Mouse (Mus musculus): ENCODE results near the gene Adamts14. TPM values are rescaled to one million over a fixed set of nuclear protein-coding genes. Genes with fewer than 3 reads are reported as not detected.

Adamts14 gene
- polyA plus RNA-seq, 1 experiment from 2014 or later: 0.42 TPM

DNA sequence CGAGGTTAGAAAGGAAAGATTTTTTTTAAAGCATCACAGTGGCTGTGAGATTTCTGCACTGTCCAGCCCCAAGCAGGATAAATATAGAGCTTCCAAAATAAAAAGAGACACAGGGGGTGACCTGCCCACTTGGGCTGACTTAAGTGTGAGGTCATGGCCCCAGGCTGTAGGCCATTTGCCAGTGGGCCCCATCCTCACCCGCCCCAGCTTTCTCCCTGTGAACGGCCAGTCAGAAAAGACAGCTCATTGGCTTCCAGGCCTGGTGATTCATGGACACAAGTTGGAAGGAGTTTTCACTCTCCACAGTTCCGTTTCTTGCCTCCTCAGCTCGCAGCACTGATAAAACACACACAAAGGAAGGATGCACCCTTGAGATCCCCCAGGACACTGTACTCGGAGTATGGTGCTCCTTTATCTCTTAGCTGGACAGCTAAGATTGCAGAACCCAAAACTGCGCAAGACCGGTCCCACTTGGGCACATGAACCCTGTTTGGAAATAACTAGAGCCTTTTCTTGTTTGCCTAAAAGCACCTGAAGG lies 1.1 kb downstream of the Adamts14 start:
- peaks cover 52% of the 10 kb centered on the region for H3K4me1 ChIP-seq
- no peak for DNase-seq (ENCODE audit: low spot score)
- H3K9me3 ChIP-seq: no peaks in the 10 kb centered on the region
- peaks cover 50% of the 10 kb centered on the region for H3K27me3 ChIP-seq (replicated peaks; ENCODE audit: low read depth, poor library complexity, severe bottlenecking)
- WGBS: 53% methylated on average over 8 of the region's 8 CpGs
- no peak overlapping the region for H3K4me3 ChIP-seq
- H3K27ac ChIP-seq (replicated peaks): no peak overlapping the region
- no peaks in the 10 kb centered on the region for H3K36me3 ChIP-seq (replicated peaks)

DNA sequence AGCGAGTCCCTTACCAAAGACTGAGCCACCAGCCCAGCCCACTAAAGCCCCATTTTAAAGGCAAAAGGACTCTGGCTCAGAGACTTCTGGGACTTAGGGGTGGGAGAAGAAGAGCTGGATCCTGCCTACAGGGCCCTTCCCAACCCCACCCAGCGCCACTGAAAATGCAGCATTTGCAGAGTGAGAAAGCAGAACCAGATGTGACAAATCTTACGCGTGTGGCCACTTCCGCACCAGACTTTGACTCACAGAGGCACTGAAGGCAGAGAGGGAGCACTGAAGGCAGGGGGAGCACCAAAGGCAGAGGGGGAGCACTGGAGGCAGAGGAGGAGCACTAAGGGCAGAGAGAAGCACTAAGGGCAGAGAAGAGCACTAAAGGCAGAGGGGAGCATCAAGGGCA lies 5.9 kb downstream of the Adamts14 start:
- Histone ChIP-seq H3K27ac (replicated peaks) (no peak overlapping the region), H3K36me3 (replicated peaks) (no peaks in the 10 kb centered on the region), H3K27me3 (replicated peaks; ENCODE audit: low read depth, poor library complexity, severe bottlenecking) (peaks cover 18% of the 10 kb centered on the region), H3K9me3 (no peaks in the 10 kb centered on the region), H3K4me3 (no peak overlapping the region), H3K4me1 (peaks cover 20% of the 10 kb centered on the region)
- 74% methylated on average over 5 of the region's 5 CpGs for WGBS
- no peak for DNase-seq (ENCODE audit: low spot score)

DNA sequence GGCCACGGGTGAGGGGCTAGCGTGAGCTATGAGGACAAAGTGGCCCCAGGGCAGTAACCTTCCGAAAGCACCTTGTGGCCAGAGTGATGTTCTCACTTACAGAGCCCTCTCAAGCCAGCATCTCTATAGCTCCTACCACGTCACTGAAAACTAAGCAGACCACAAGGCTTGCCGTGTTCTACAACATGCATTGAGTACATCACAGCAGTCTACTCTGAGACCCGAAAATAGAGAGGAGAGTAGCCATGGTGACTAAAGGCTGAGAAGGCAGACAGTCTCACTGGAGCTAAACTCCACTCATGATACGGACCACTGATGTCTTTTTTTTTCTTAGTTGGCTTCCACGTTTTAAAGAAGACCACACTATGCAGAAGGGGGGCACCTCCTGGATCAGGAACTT lies 9.6 kb downstream of the Adamts14 start:
- H3K27ac ChIP-seq (replicated peaks): no peak overlapping the region
- H3K9me3 ChIP-seq: no peaks in the 10 kb centered on the region
- no peak overlapping the region for H3K4me3 ChIP-seq
- H3K27me3 ChIP-seq (replicated peaks; ENCODE audit: low read depth, poor library complexity, severe bottlenecking): 0 out of 2 replicates have a peak, but pooled peaks cover 2% of the 10 kb centered on the region
- H3K36me3 ChIP-seq (replicated peaks): no peaks in the 10 kb centered on the region
- H3K4me1 ChIP-seq: no peaks in the 10 kb centered on the region; the same call in 1 of the 2 replicates
- no peak for DNase-seq (ENCODE audit: low spot score)
- 78% methylated on average over 8 of the region's 8 CpGs for WGBS

DNA sequence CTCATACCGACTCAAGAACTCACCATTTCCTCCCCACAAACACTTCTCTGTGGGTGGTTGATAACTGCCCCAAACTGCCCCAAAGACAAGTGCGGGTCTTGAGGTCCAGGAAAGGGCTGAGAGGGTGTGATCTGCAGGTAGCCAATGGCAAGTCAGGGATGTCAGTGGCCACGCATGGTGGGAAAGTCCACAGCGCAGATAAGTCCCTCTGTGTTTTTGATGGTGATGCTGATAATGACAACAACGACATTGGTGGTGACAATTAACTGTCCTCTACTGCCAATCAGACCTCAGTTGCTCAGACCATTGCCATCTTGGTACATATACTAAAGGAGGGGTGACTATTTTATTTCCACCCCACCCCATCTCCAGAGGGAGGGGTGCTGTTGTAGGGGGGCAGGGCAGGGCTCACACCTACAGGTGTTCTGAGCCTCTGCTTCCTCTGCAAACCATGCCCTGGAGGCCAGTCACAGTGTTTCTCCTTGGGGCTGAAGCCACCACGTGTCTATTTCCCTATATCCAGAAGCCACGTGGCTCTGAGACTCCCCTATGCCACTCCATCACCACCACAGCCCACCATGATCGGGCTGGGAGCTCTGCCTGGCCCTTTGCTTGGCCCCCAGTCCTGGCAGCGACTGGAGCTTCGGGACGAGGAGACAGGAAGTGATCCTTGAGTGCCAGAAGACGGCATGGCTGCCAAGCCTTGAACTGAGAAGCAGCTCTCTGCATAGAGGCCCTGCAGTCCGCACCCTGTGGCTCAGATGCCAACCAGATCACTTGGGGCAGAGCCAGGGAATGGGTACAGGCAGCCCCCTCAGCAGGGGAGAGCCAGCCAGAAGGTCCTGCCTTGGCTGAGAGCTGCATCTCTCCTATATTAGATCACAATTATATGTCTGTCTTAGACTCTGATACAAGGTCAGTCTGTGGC lies 11.7 kb downstream of the Adamts14 start:
- H3K4me3 ChIP-seq: no peak overlapping the region
- H3K27ac ChIP-seq (replicated peaks): no peak overlapping the region
- 72% methylated on average over 13 of the region's 13 CpGs for WGBS
- H3K4me1 ChIP-seq: no peaks in the 10 kb centered on the region
- no peaks in the 10 kb centered on the region for H3K36me3 ChIP-seq (replicated peaks)
- no peaks in the 10 kb centered on the region; the same call in 1 of the 2 replicates for H3K9me3 ChIP-seq
- H3K27me3 ChIP-seq (replicated peaks; ENCODE audit: low read depth, poor library complexity, severe bottlenecking): no peaks in the 10 kb centered on the region
- DNase-seq (ENCODE audit: low spot score): no peak

DNA sequence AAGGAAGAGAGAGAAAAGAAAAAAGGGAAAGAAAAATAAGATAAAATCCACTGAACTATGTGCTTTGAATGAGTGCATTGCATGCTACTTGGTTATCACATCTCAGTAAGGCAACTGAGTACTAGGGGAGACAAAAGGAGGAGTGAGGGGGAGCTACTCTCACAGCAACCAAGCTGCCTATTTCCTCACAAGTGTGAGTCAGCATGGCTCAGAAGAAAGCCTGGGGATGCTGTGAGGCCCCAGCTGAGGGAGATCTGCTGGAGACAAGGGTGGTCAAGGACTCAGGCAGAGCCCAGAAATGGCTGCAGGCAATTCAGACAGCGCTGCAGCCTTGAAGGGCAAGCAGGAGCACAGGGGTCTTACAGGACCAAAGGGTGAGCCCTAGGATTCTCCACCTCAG lies 15.1 kb downstream of the Adamts14 start:
- no peak overlapping the region for H3K27ac ChIP-seq (replicated peaks)
- 83% methylated on average over 1 of the region's 1 CpGs for WGBS
- peaks cover 2% of the 10 kb centered on the region; the same call in 1 of the 2 replicates for H3K9me3 ChIP-seq
- no peak for DNase-seq (ENCODE audit: low spot score)
- no peaks in the 10 kb centered on the region for H3K4me1 ChIP-seq
- H3K4me3 ChIP-seq: no peak overlapping the region
- no peaks in the 10 kb centered on the region for H3K36me3 ChIP-seq (replicated peaks)
- H3K27me3 ChIP-seq (replicated peaks; ENCODE audit: low read depth, poor library complexity, severe bottlenecking): no peaks in the 10 kb centered on the region

DNA sequence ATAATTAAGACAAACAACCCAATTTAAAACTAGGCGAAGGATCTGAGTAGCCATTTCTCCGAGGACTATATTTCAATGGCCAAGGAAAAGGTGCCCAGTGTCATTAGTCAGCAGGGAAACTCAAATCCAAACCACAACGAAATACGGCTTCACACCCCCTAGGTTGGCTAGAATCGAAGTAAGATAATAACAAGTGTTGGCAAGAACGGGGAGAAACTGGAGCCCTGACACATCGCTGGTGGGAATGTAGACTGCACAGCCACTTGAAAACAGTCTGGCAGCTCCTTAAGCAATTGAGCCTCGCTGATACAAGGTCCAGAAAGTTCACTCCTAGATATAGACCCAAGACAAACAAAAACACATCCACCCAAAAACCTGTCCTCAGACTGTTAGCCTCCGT lies 16.6 kb downstream of the Adamts14 start:
- no peak overlapping the region for H3K4me3 ChIP-seq
- H3K27me3 ChIP-seq (replicated peaks; ENCODE audit: low read depth, poor library complexity, severe bottlenecking): no peaks in the 10 kb centered on the region
- H3K36me3 ChIP-seq (replicated peaks): no peaks in the 10 kb centered on the region
- 92% methylated on average over 9 of the region's 9 CpGs for WGBS
- H3K9me3 ChIP-seq: peaks cover 2% of the 10 kb centered on the region; the same call in 1 of the 2 replicates
- no peak overlapping the region for H3K27ac ChIP-seq (replicated peaks)
- no peak for DNase-seq (ENCODE audit: low spot score)
- no peaks in the 10 kb centered on the region for H3K4me1 ChIP-seq

DNA sequence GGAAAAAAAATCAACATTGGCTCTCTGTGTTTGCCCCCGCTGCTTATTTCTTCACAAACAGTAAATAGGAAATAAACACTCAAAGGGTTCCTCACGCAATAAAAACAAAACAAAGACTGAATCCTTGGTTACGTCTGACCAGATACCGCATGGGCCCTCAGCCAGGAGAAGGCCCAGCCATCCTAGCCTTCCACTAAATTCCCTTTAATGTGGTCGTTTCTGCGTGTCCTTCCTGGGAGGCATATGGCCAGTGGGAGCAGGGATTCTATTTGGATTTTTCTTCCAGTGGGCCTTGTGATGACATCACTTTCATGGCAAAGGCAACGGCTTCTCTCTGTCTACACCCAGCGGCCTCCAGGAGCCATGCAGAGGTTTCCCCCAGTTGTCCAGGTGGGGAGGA lies 18.0 kb downstream of the Adamts14 start:
- peaks cover 2% of the 10 kb centered on the region; the same call in 1 of the 2 replicates for H3K9me3 ChIP-seq
- no peak for DNase-seq (ENCODE audit: low spot score)
- H3K27me3 ChIP-seq (replicated peaks; ENCODE audit: low read depth, poor library complexity, severe bottlenecking): no peaks in the 10 kb centered on the region
- no peaks in the 10 kb centered on the region; the same call in 1 of the 2 replicates for H3K4me1 ChIP-seq
- H3K4me3 ChIP-seq: no peak overlapping the region
- WGBS: 89% methylated on average over 8 of the region's 8 CpGs
- no peak overlapping the region for H3K27ac ChIP-seq (replicated peaks)
- no peaks in the 10 kb centered on the region for H3K36me3 ChIP-seq (replicated peaks)

DNA sequence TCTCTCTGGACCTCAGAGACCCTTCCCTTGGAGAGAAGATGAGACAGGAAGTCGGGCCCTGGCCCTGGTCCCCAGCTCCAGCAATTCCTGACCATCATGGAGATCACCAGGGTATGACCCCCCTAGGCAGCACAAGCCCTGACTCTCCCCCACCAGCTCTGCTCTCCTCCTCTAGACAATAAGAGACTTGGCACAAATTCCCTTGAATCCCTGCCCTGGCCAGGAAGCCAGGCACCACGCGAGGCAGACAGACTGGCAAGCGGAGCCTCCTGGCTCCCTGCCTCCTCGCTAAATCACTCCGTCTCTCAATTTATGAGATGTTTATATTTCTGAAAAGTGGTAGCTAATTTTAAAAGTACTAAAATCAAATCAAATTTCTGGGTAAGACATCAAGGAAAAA lies 18.5 kb downstream of the Adamts14 start:
- 93% methylated on average over 6 of the region's 6 CpGs for WGBS
- H3K9me3 ChIP-seq: peaks cover 2% of the 10 kb centered on the region; the same call in 1 of the 2 replicates
- H3K4me1 ChIP-seq: peaks cover 4% of the 10 kb centered on the region
- no peak overlapping the region for H3K27ac ChIP-seq (replicated peaks)
- DNase-seq (ENCODE audit: low spot score): no peak
- no peak overlapping the region for H3K4me3 ChIP-seq
- no peaks in the 10 kb centered on the region for H3K36me3 ChIP-seq (replicated peaks)
- no peaks in the 10 kb centered on the region for H3K27me3 ChIP-seq (replicated peaks; ENCODE audit: low read depth, poor library complexity, severe bottlenecking)

DNA sequence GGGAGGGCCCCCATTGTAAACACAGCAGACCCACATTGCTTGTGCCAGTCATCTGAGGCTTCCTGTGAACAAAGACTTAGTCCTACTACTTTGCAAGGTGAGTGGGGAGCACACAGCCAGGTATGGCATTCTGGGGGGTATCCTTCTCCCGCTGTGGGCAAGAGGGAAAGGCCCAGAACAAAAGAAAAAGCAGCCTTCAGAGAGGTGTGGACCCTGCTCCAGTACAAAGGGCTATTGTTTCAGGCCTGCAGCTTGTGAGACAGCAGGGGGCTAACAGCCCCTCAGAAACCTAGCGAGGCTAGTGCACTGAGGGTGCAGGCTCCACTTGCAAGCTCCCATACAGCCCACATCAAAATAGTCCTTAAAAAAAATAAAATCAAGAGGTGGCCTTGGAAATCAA lies 23.3 kb downstream of the Adamts14 start:
- 0 out of 2 replicates have a peak, but pooled peaks cover 2% of the 10 kb centered on the region for H3K9me3 ChIP-seq
- DNase-seq (ENCODE audit: low spot score): no peak
- peaks cover 8% of the 10 kb centered on the region for H3K4me1 ChIP-seq
- no peak overlapping the region for H3K4me3 ChIP-seq
- 16% methylated on average over 2 of the region's 2 CpGs for WGBS
- H3K36me3 ChIP-seq (replicated peaks): no peaks in the 10 kb centered on the region
- peak overlapping the region; percentile 36; the same call in 1 of the 2 replicates for H3K27ac ChIP-seq (replicated peaks)
- H3K27me3 ChIP-seq (replicated peaks; ENCODE audit: low read depth, poor library complexity, severe bottlenecking): no peaks in the 10 kb centered on the region

DNA sequence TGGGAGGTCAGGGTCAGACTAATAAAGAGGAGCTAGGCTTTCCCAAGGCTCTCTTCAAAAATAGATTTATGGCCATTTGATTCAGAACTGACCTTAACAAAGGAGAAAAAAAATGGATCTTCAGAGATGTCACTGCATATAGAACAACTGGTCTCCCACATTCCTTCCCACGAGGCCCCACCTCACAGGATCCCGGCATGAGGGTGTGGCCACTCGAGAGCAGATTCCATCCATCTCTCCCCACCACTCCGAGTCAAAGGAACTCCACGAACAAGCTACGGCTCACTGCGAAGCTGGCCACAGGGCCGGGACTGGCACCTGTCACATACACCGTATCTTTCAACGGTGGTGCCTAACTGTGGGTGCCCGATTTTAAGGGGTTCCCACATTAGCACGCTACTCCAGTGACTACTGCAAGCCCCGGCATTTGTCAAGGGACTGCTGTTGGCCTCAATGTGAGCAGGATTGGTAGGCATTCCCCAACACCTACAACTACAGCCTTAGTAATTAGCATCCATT lies 24.6 kb downstream of the Adamts14 start:
- no peak for DNase-seq (ENCODE audit: low spot score)
- 86% methylated on average over 13 of the region's 13 CpGs for WGBS

DNA sequence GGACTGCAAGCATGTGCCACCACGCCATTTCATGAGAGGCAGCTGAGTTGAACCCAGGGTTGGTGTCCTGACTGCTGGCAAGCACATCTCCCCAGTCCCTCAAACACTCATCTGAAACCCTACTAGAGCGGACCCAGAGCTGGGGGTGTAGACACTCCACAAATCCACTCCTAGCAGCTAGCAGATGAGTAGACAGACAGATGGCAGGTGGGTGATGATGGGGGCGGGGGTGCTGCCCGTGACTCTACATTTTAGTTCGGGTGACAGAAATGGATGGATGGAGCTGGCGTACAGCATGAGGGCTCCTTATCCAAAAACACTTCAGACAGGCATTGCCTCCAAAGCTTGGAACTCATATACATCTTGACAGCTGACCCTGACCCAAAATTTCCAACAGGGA lies 26.9 kb downstream of the Adamts14 start:
- H3K36me3 ChIP-seq (replicated peaks): no peaks in the 10 kb centered on the region
- DNase-seq (ENCODE audit: low spot score): no peak
- no peaks in the 10 kb centered on the region for H3K27me3 ChIP-seq (replicated peaks; ENCODE audit: low read depth, poor library complexity, severe bottlenecking)
- no peaks in the 10 kb centered on the region for H3K9me3 ChIP-seq
- WGBS: 92% methylated on average over 6 of the region's 6 CpGs
- peaks cover 19% of the 10 kb centered on the region for H3K4me1 ChIP-seq
- H3K27ac ChIP-seq (replicated peaks): no peak overlapping the region
- no peak overlapping the region for H3K4me3 ChIP-seq

More for the DNA sequence above, 24.6 kb downstream of the Adamts14 start:
- Histone ChIP-seq H3K27me3 (replicated peaks; ENCODE audit: low read depth, poor library complexity, severe bottlenecking) (no peaks in the 10 kb centered on the region), H3K27ac (replicated peaks) (no peak overlapping the region), H3K36me3 (replicated peaks) (no peaks in the 10 kb centered on the region), H3K4me1 (peaks cover 8% of the 10 kb centered on the region), H3K4me3 (no peak overlapping the region), H3K9me3 (0 out of 2 replicates have a peak, but pooled peaks cover 2% of the 10 kb centered on the region)

DNA sequence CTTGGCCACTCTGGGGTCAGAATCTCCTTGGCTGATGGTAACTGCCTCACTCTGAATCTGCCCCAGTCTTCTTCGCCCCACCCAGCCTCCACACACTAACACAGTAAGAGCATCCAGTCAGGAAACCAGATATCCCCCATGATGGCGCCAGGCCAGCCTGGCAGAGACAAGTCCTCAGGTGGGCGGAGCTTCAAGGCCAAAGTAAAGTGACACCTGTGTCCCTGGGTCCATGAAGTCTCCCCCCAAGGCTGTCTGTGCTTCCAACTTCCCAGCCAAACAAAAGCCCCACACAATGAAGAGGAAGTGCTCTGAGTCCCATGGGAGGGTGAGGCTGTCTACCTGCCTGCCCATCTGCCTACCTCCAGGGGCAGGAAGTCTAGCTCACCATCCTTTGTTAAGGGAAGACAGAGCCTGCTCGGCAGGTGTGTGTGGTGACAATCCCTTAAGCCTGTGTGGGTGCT lies 31.2 kb downstream of the Adamts14 start:
- DNase-seq (ENCODE audit: low spot score): peak; percentile 29
- H3K9me3 ChIP-seq: 0 out of 2 replicates have a peak, but pooled peaks cover 8% of the 10 kb centered on the region
- 48% methylated on average over 4 of the region's 4 CpGs for WGBS
- H3K4me1 ChIP-seq: peaks cover 32% of the 10 kb centered on the region
- no peak overlapping the region for H3K4me3 ChIP-seq
- no peaks in the 10 kb centered on the region for H3K27me3 ChIP-seq (replicated peaks; ENCODE audit: low read depth, poor library complexity, severe bottlenecking)
- H3K36me3 ChIP-seq (replicated peaks): no peaks in the 10 kb centered on the region
- peak overlapping the region; percentile 48; the same call in 1 of the 2 replicates for H3K27ac ChIP-seq (replicated peaks)

Measured in embryonic facial prominence, embryonic 10.5 days (tissue).